Mouse (Mus musculus): Measurements from ENCODE around the gene Fryl. TPM values are rescaled to one million over a fixed set of nuclear protein-coding genes. Genes with fewer than 3 reads are reported as not detected.

Fryl gene
- polyA plus RNA-seq, 1 experiment from 2014 or later = 24.3 TPM

DNA sequence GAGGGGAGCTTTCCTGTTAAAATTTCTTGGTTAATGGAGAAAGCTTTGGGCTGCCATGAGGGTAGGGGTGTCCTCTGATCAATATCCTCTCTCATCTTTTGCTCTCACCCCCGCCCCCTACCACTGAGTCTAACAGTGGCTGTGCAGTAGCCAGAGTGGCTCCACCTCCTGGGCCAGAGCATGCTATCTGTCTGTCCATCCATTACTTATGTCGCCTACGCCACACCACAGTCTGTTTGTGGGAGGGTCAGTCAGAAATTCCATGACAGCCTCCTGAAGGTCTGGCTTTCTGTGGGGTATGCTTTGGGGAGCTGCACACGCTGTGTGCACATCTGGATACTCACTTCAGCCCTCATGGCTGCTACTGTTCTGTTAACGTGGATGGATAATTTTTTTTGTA, 174.9 kb downstream of the Fryl start:
- no peak overlapping the region for H3K4me3 ChIP-seq
- no peak overlapping the region for H3K27ac ChIP-seq (replicated peaks)
- H3K36me3 ChIP-seq (replicated peaks) = peaks cover 84% of the 10 kb centered on the region
- no peaks in the 10 kb centered on the region for H3K4me1 ChIP-seq
- H3K9me3 ChIP-seq = no peaks in the 10 kb centered on the region
- WGBS = 93% methylated on average over 5 of the region's 5 CpGs
- H3K27me3 ChIP-seq (replicated peaks; ENCODE audit: low read depth, poor library complexity, severe bottlenecking) = no peaks in the 10 kb centered on the region
- DNase-seq (ENCODE audit: low spot score) = no peak

DNA sequence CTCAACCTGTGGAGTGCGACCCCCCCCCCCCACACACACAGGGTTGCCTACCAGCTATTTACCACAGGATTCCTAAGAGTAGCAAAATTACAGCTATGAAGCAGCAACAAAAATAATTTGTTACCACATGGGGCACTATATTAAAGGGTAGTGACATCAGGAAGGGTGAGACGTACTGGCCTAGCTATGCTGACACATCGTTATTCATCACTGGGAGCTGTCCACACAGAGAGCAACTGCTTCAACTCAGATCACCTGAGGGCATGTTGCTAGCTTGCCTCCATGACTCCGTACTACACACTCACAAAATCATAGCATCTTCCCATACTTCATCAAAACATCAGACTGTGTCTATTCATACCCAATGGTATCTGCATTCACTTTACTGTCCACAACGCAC, 176.6 kb downstream of the Fryl start:
- Histone ChIP-seq H3K36me3 (replicated peaks) (peaks cover 86% of the 10 kb centered on the region), H3K27ac (replicated peaks) (no peak overlapping the region), H3K4me1 (no peaks in the 10 kb centered on the region), H3K27me3 (replicated peaks; ENCODE audit: low read depth, poor library complexity, severe bottlenecking) (no peaks in the 10 kb centered on the region), H3K4me3 (no peak overlapping the region), H3K9me3 (no peaks in the 10 kb centered on the region)
- DNase-seq (ENCODE audit: low spot score) = no peak
- 85% methylated on average over 5 of the region's 5 CpGs for WGBS

DNA sequence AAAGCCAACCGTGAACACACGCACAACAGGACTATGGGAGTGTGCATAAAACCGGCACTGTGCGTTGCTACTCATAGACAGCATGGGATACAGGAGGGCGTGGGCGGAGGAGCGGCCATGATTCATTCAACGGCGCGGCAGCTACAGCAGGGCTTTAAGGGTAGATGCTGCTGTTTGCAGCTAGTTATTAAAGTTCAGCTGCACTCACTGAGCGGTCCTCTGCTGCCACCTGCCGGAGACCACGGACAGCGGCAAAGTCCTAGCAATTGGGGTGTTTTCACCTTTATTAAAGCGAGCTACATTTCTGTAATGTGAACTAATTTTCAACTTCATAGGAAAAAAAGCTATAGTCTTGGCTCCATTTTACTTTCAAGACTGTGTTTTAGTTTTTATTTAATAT, 185.1 kb downstream of the Fryl start:
- DNase-seq (ENCODE audit: low spot score) = peak; percentile 83
- peaks cover 95% of the 10 kb centered on the region for H3K36me3 ChIP-seq (replicated peaks)
- no peaks in the 10 kb centered on the region for H3K9me3 ChIP-seq
- peaks cover 6% of the 10 kb centered on the region for H3K4me1 ChIP-seq
- H3K4me3 ChIP-seq = no peak overlapping the region
- H3K27ac ChIP-seq (replicated peaks) = no peak overlapping the region
- H3K27me3 ChIP-seq (replicated peaks; ENCODE audit: low read depth, poor library complexity, severe bottlenecking) = no peaks in the 10 kb centered on the region
- WGBS = 43% methylated on average over 15 of the region's 15 CpGs

DNA sequence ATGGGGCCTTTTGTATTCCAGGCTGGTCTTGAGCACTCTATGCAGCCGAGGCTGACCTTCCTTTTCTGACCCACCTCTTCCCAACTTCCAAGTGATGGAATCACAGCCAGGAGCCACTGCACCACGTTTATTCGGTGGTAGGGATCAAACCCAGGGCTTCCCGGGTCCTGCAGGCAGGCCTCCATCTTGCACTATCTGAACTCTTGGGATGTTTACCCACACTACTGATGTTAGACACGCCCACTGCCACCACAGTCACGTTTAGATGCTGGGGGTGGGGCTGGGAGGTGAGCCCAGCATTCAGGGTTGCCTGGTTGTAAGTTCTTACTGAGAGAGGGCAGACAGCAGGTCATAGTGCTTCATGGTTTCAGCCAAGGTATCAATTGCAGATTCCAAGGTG, 189.5 kb downstream of the Fryl start:
- no peaks in the 10 kb centered on the region for H3K27me3 ChIP-seq (replicated peaks; ENCODE audit: low read depth, poor library complexity, severe bottlenecking)
- H3K4me3 ChIP-seq = no peak overlapping the region
- no peak overlapping the region for H3K27ac ChIP-seq (replicated peaks)
- no peak for DNase-seq (ENCODE audit: low spot score)
- 51% methylated on average over 6 of the region's 6 CpGs for WGBS
- H3K9me3 ChIP-seq = no peaks in the 10 kb centered on the region
- peaks cover 16% of the 10 kb centered on the region for H3K4me1 ChIP-seq
- H3K36me3 ChIP-seq (replicated peaks) = peaks cover 82% of the 10 kb centered on the region

DNA sequence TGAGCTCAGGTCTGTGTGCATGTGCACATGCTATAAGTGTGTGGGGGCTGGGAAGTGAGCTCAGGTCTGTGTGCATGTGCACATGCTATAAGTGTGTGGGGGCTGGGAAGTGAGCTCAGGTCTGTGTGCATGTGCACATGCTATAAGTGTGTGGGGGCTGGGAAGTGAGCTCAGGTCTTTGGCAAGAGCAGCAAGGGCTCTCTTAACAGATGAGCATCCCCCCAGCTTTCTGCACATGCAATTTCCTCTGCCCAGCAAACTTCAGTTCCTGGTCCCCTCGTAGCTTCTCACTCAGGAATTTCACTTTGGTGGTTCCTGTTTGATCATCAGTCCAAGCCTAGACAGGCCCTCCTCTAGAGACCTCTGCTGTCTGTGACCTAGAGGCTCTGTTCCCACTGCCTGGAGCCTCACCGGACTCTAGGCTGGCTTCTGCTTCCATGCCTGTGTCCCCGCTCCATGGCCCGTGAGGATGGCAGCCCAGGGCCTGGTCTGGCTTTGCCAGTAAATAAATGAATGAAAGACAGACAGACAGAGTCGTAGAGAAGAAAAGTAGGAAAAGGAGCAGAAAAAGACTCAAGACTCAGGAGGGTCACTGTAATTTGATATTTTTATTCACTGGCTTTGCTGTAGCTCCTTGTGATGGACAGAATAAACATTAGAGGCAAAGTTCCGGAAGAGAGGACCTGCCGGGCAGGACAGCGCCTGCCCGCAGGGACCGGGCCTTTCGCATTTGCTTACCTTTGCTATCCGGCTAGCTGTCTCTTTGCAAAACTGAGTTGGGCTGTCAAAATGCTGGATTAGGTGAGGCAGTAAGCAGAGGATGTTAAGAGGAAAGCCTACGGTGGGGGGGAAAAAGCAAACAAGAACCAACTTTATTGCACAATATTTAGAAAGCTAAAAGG, 192.4 kb downstream of the Fryl start:
- 71% methylated on average over 13 of the region's 13 CpGs for WGBS
- Histone ChIP-seq H3K27me3 (replicated peaks; ENCODE audit: low read depth, poor library complexity, severe bottlenecking) (no peaks in the 10 kb centered on the region), H3K4me1 (peaks cover 16% of the 10 kb centered on the region), H3K9me3 (no peaks in the 10 kb centered on the region), H3K36me3 (replicated peaks) (peaks cover 66% of the 10 kb centered on the region), H3K4me3 (no peak overlapping the region), H3K27ac (replicated peaks) (no peak overlapping the region; the same call in 1 of the 2 replicates)
- DNase-seq (ENCODE audit: low spot score) = no peak

DNA sequence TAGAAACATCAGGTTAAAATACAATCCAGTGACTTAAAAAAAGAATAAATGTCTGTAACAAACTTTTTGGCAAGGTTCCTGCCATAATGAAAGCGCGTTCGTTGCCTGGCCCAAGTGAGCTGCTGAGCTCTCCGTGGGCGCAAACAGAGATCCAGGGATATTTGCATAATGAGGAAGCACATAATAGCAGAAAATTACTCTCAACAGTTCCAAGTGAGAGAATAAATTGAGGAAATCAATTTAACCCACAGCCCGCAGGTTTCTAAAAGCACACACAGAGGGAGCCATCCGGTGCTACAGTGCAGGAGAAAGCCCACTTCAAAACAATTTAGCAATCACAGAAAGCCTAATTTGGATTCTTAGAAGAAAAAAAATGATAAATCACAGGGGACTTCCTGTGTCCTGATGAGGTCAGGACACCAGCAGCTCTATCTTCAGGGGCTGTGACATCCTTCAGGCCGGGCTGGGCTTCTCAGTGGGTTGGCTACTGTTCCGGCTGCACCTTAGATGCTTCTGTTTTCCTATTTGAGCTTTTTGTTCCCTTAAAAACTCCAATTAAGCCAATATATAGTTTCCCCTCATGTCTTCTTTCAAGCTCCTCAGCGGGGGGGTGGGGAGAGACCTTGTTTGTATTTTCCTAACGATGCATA, 194.8 kb downstream of the Fryl start:
- no peak for DNase-seq (ENCODE audit: low spot score)
- Histone ChIP-seq H3K27ac (replicated peaks) (no peak overlapping the region), H3K4me3 (no peak overlapping the region), H3K36me3 (replicated peaks) (peaks cover 62% of the 10 kb centered on the region), H3K4me1 (peaks cover 11% of the 10 kb centered on the region), H3K27me3 (replicated peaks; ENCODE audit: low read depth, poor library complexity, severe bottlenecking) (no peaks in the 10 kb centered on the region), H3K9me3 (no peaks in the 10 kb centered on the region)
- WGBS = 71% methylated on average over 11 of the region's 11 CpGs

DNA sequence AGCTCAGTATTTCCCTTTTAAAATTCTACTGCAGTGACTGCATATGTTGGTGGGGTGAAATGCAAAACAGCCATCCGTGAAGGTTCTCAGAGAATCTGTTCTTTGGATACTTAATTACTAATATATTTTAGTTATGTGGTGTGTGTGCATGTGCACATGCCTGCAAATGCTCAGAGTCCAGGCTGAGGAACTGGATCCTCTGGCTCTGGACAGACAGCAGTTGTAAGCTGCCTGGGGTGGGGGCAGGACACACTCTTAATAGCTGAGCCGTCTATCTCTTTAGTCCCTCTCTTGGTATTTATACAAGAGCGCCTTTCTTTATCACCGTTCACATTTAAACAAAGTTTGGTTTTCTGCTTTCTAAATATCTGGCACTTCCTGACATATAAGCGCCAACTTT, 199.5 kb downstream of the Fryl start:
- DNase-seq (ENCODE audit: low spot score) = no peak
- peaks cover 74% of the 10 kb centered on the region for H3K36me3 ChIP-seq (replicated peaks)
- H3K4me1 ChIP-seq = no peaks in the 10 kb centered on the region; the same call in 1 of the 2 replicates
- no peaks in the 10 kb centered on the region for H3K27me3 ChIP-seq (replicated peaks; ENCODE audit: low read depth, poor library complexity, severe bottlenecking)
- H3K4me3 ChIP-seq = no peak overlapping the region
- 95% methylated on average over 5 of the region's 5 CpGs for WGBS
- no peak overlapping the region for H3K27ac ChIP-seq (replicated peaks)
- H3K9me3 ChIP-seq = no peaks in the 10 kb centered on the region

DNA sequence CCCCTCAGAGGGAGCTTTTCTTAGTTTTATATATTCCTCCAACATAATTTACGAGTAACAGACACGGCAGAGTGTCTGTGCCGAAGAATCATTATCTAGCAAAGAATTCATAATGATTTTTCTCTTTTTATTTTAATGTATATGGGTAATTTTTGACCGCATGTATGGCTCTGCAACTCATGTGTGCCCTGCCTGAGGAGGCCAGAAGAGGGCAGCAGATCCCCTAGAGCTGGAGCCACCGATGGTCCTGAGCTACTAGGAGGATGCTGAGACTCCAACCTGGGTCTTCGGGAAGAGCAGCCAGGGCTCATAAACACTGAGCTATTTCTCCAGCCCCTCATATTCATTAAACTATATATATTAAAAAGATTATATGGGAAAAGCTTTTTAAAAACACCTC, 200.0 kb downstream of the Fryl start:
- no peak for DNase-seq (ENCODE audit: low spot score)
- Histone ChIP-seq H3K27ac (replicated peaks) (no peak overlapping the region), H3K36me3 (replicated peaks) (peaks cover 76% of the 10 kb centered on the region), H3K27me3 (replicated peaks; ENCODE audit: low read depth, poor library complexity, severe bottlenecking) (no peaks in the 10 kb centered on the region), H3K4me1 (no peaks in the 10 kb centered on the region; the same call in 1 of the 2 replicates), H3K9me3 (no peaks in the 10 kb centered on the region), H3K4me3 (no peak overlapping the region)
- WGBS = 89% methylated on average over 6 of the region's 6 CpGs

DNA sequence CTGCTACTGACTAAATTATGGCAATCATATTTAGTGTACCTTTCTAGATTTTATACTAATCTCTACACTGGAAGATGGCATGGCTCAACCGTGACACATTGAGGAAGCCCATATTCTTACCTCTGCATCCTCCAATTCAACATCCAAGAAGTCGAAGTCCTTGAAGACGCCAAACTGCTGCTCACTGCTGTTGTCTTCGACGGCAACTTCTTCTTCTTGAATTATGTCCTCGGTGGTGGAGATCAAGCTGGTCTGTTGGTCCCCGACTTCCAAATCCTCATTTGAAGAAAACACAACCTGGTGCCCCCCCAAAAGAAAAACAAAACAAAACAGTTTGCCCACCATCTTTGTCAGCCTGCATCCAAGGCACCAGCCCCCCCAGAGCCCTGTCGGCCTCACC, 202.5 kb downstream of the Fryl start:
- WGBS = 96% methylated on average over 8 of the region's 8 CpGs
- Histone ChIP-seq H3K4me3 (no peak overlapping the region), H3K9me3 (no peaks in the 10 kb centered on the region), H3K4me1 (no peaks in the 10 kb centered on the region), H3K27ac (replicated peaks) (no peak overlapping the region), H3K36me3 (replicated peaks) (peaks cover 96% of the 10 kb centered on the region), H3K27me3 (replicated peaks; ENCODE audit: low read depth, poor library complexity, severe bottlenecking) (no peaks in the 10 kb centered on the region)
- DNase-seq (ENCODE audit: low spot score) = no peak

DNA sequence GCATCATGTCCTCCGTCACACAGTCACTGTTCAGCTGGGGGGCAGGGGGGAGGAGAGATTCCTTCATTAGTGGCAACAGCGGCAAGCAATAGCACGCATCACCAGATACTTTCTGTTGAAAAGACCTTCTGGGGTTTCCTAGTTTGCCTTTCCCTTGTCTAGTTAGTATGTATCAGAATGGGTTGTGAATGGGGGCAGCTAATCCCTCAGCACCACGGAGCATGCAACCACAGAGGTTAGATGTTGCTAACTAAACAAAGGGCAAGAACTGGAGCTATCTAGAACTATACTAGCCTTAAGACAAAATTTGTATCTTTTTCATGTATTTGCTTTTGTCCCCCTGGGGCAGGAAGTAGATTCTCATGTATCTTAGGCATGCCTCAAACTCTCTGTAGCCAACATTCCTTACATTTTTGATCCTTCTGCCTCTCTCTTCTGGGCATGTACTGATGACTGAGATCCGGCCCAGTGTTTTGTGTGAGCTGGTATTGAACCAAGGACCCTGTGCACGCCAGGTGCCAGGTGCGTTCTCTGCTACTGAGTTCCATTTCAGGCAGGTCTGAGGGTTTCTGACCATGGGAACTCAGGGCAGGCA, 208.7 kb downstream of the Fryl start:
- Histone ChIP-seq H3K27ac (replicated peaks) (no peak overlapping the region; the same call in 1 of the 2 replicates), H3K4me1 (peaks cover 8% of the 10 kb centered on the region), H3K27me3 (replicated peaks; ENCODE audit: low read depth, poor library complexity, severe bottlenecking) (no peaks in the 10 kb centered on the region), H3K4me3 (no peak overlapping the region), H3K9me3 (no peaks in the 10 kb centered on the region), H3K36me3 (replicated peaks) (peaks cover 99% of the 10 kb centered on the region)
- DNase-seq (ENCODE audit: low spot score) = no peak
- 74% methylated on average over 7 of the region's 7 CpGs for WGBS

DNA sequence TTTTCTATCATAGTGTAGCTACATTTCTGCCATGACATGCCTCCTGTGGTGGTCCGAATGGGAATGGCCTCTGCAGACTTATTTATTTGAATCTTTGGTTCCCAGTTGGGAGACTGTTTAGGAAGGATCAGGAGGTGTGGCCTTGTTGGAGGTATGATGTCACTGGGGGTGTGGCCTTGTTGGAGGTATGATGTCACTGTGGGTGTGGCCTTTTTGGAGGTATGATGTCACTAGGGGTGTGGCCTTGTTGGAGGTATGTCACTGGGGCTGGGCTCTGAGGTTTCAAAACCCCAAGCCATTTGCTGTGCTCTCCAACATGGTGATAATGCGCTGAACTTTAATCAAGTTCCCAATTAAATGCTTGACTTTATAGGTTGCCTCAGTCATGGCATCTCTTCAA, 212.4 kb downstream of the Fryl start:
- Histone ChIP-seq H3K4me1 (peaks cover 8% of the 10 kb centered on the region), H3K27ac (replicated peaks) (no peak overlapping the region), H3K36me3 (replicated peaks) (peaks cover 72% of the 10 kb centered on the region), H3K9me3 (no peaks in the 10 kb centered on the region), H3K27me3 (replicated peaks; ENCODE audit: low read depth, poor library complexity, severe bottlenecking) (no peaks in the 10 kb centered on the region), H3K4me3 (no peak overlapping the region)
- no peak for DNase-seq (ENCODE audit: low spot score)
- 96% methylated on average over 2 of the region's 2 CpGs for WGBS

DNA sequence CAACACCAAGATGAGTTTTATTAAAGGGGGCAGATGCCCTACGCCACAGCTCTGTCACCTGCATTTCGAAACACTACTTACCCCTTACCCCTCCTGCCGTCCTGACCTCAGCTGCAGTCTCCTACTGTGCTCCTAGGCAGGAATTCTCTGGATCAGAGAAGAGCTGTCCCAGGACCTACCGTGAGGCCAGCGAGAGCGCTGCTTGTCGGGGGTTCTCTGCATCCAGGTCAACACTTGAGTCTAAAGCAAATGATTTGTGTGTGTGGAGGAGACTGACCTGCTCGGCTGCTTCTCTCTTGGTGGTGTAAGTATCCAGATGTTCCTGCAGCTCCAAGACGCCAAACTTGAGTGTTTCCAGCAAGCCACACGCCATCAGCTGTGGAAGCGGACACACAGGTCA, 223.9 kb downstream of the Fryl start:
- DNase-seq (ENCODE audit: low spot score) = no peak
- H3K9me3 ChIP-seq = no peaks in the 10 kb centered on the region
- peaks cover 79% of the 10 kb centered on the region for H3K36me3 ChIP-seq (replicated peaks)
- peaks cover 5% of the 10 kb centered on the region for H3K4me1 ChIP-seq
- no peak overlapping the region for H3K27ac ChIP-seq (replicated peaks)
- H3K4me3 ChIP-seq = no peak overlapping the region
- WGBS = 90% methylated on average over 11 of the region's 11 CpGs
- no peaks in the 10 kb centered on the region for H3K27me3 ChIP-seq (replicated peaks; ENCODE audit: low read depth, poor library complexity, severe bottlenecking)

DNA sequence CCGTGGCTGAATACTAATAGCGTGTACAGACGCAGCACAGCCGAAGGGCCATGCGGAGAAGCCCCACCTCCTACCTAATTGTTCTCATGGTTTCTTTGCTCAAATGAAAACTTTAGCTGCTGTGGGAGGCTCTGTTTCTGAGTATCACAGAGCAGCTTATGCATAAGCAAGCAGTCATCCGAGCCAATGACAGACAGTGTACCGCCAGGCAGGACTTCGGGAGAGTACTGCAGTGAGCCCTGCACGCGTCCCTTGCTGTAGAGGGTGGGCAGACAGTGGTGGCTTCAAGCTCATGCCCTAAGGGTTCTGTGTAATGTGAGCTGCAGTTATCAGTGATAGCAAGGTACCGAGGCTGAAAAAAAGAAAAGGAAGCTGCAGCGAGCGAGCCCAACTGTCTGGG, 227.8 kb downstream of the Fryl start:
- no peaks in the 10 kb centered on the region for H3K27me3 ChIP-seq (replicated peaks; ENCODE audit: low read depth, poor library complexity, severe bottlenecking)
- DNase-seq (ENCODE audit: low spot score) = no peak
- WGBS = 78% methylated on average over 13 of the region's 13 CpGs
- H3K9me3 ChIP-seq = no peaks in the 10 kb centered on the region
- H3K4me3 ChIP-seq = no peak overlapping the region
- no peak overlapping the region for H3K27ac ChIP-seq (replicated peaks)
- peaks cover 87% of the 10 kb centered on the region for H3K36me3 ChIP-seq (replicated peaks)
- H3K4me1 ChIP-seq = peaks cover 5% of the 10 kb centered on the region

Data from embryonic facial prominence, embryonic 10.5 days (tissue).